Mouse (Mus musculus) fat pad, adult 2 months (tissue): ENCODE results near the gene Csnk1d.

Experiments
- DNase-seq: peaks from one replicate; pipeline ENCODE4 v3.0.0-alpha.2; 2011; ENCODE audit warnings: low read depth, low spot score; ENCODE audit errors: extremely low read depth

Gene Csnk1d

DNA sequence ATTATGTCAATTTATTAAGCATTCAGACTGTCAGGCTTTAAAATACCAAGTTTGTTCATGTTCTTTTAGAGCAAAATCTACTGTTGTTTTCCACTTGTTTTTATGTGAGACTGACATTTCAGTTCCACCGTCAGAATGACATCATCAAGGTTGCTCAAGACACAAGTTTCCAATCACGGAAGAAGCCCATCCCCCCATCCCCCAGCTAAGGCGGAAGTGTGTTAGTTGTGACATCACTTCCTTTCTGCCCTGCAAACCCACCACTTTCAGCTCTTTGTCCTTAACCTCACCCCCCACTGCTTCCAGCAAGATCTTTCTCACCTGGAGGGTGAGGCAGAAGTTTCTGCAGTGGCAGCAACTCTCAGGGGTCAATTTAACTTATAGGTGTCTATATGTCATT, 74.7 kb downstream of the Csnk1d start:
- no peak for DNase-seq

DNA sequence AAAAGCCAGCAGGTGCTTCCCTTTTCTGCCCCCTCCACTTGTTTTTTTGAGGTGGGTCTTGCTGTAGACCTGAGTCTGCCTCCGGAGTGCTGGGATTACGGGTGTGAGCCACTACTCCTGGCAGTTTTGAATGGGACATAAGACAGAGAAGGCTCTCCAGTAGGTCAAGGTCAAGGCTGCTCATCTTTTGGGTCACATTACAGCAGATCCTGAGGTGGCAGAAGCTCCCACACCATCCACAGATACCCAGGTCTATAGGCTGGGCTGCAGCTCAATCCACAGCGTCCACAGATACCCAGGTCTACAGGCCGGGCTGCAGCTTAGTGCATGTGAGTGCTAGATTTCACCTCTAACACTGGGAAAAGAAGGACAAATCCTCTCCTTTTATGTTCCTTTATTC, 77.3 kb downstream of the Csnk1d start:
- no peak for DNase-seq
